Mouse (Mus musculus) megakaryocyte, embryonic 14.5 days (primary cell): ENCODE results near the gene Cers5.

Experiments
- FLI1 ChIP-seq: IDR thresholded peaks from 2 replicates; pipeline ENCODE4 v1.6.1; 2012; ENCODE audit warnings: low read length, inconsistent platforms, mixed read lengths
- GATA1 ChIP-seq: IDR thresholded peaks from 3 replicates; pipeline ENCODE4 v1.6.1; 2012; ENCODE audit warnings: mixed read lengths, low read length, inconsistent platforms, borderline replicate concordance

- TF ChIP-seq GATA1 (no peak), FLI1 (no peak)
Observed at GRCm38 (mm10) chr15:99806171-99806570, 33.5 kb upstream of the Cers5 start.
